In the genomic region with DNA sequence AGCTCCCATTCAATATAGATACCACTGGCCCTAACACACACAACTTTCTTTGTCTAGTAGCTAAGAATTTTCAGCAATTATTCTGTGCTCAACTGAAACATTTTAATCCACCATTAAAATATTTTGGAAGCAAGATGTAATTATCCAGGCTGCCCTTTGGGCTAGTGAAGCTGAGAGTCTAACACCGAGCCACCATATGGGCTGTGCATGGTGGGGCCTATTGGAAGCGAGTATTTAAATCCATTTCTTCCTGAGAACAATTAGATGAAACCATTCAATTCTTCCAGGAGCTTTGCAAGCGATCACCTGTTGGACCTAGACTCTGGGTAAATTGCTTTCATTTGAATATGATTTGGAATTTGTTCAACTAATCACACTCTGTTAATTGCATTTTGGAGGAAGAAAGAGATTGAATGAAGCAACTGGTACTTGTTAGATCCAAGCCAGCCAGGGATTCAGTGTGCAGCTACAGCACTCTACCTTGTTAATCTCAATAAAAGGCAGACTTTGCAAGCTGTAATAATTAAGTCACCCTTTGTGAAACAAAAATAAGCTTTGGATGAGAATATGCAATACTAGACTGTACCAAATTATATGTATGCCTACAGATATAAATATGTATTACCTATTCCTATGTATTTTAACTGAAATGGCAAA, we compare ENCODE assay signal across 19 mouse cellular contexts.
"Had no signal": no experiment of that assay in that cellular context is flagged by ENCODE, and none has a peak within 500 bp of the region (broad histone marks: within the 10 kb centered on the region; RNA-seq: fewer than 3 reads in every experiment).

No protein-coding gene starts in this region.

- H3K9me3 ChIP-seq: kidney, embryonic 15.5 days; limb, embryonic 12.5 days; limb, embryonic 15.5 days; midbrain, embryonic 15.5 days; neural tube, embryonic 13.5 days had no signal

- H3K27ac ChIP-seq: kidney, embryonic 15.5 days; limb, embryonic 12.5 days; limb, embryonic 15.5 days; liver, embryonic 14.5 days; macrophage; midbrain, embryonic 15.5 days; neural tube, embryonic 13.5 days had no signal

- ATAC-seq: liver, postnatal 0 days; lung, postnatal 0 days; midbrain, embryonic 15.5 days had no signal

- H3K9ac ChIP-seq: kidney, embryonic 15.5 days; limb, embryonic 12.5 days; limb, embryonic 15.5 days; liver, embryonic 14.5 days; liver, postnatal 0 days; lung, embryonic 14.5 days; midbrain, embryonic 15.5 days; neural tube, embryonic 13.5 days had no signal

- H3K4me1 ChIP-seq: kidney, embryonic 15.5 days; limb, embryonic 12.5 days; limb, embryonic 15.5 days; midbrain, embryonic 15.5 days; neural tube, embryonic 13.5 days had no signal

- H3K27me3 ChIP-seq: kidney, embryonic 15.5 days; limb, embryonic 12.5 days; limb, embryonic 15.5 days; midbrain, embryonic 15.5 days; neural tube, embryonic 13.5 days had no signal

- H3K4me2 ChIP-seq: kidney, embryonic 15.5 days; limb, embryonic 12.5 days; limb, embryonic 15.5 days; liver, embryonic 11.5 days; lung, embryonic 14.5 days; midbrain, embryonic 15.5 days; neural tube, embryonic 13.5 days had no signal

- H3K4me3 ChIP-seq: kidney, embryonic 15.5 days; limb, embryonic 12.5 days; limb, embryonic 15.5 days; midbrain, embryonic 15.5 days; myocyte; neural tube, embryonic 13.5 days had no signal

- H3K36me3 ChIP-seq: kidney, embryonic 15.5 days; limb, embryonic 12.5 days; limb, embryonic 15.5 days; midbrain, embryonic 15.5 days; neural tube, embryonic 13.5 days had no signal

- DNase-seq: kidney, adult 2 months; kidney, postnatal 10 days; kidney, postnatal 4 days; left cerebral cortex, postnatal 4 days; liver, postnatal 0 days; lung, embryonic 14.5 days; retina, postnatal 1 day; thymus, adult 18-20 months; thymus, postnatal 36 days had no signal
